Mouse (Mus musculus): Measurements from ENCODE around the gene Dusp1.

GRCm38 (mm10) chr17:26464972-26465371 is 97.0 kb downstream of the Dusp1 start:
- TF ChIP-seq CTCF (IDR thresholded peaks at IDR 0.05; ENCODE audit: extremely low read depth, insufficient read length, insufficient replicate concordance, low read depth, low read length) (no peak), POLR2A (IDR thresholded peaks at IDR 0.05; ENCODE audit: low read depth, low read length) (no peak)

Data from small intestine, adult 2 months (tissue).